Mouse (Mus musculus) myocyte (in vitro differentiated cells): ENCODE measurements around the gene Eef2kmt.

ENCODE experiments used
- CEBPB ChIP-seq: IDR thresholded peaks from 2 replicates; pipeline ENCODE4 v1.6.1; 2011; ENCODE audit warnings: mild to moderate bottlenecking, moderate library complexity; ENCODE audit not compliant: poor library complexity, insufficient read depth, severe bottlenecking
- E2F4 ChIP-seq: IDR thresholded peaks from one replicate; pipeline ENCODE4 v1.6.1; 2011; ENCODE audit warnings: mild to moderate bottlenecking, control low read depth, moderate library complexity; ENCODE audit not compliant: insufficient read depth
- MAX ChIP-seq: IDR thresholded peaks from one replicate; pipeline ENCODE4 v1.6.1; 2011; ENCODE audit warnings: low read depth, mild to moderate bottlenecking, control low read depth
- MYOD1 ChIP-seq, 3 experiments: IDR thresholded peaks; one replicate each; pipeline ENCODE4 v1.6.1; 2011; ENCODE audit warnings: control low read depth in 2 of 3, low read depth in 2 of 3, mild to moderate bottlenecking in 2 of 3, moderate library complexity in 1 of 3; ENCODE audit not compliant: insufficient read length in 2 of 3, control insufficient read depth in 1 of 3
- MYOG ChIP-seq, 3 experiments: IDR thresholded peaks; one replicate each; pipeline ENCODE4 v1.6.1; 2011; ENCODE audit warnings: control low read depth in 2 of 3, low read depth in 2 of 3, mild to moderate bottlenecking in 2 of 3; ENCODE audit not compliant: insufficient read length in 2 of 3, control insufficient read depth in 1 of 3, insufficient read depth in 1 of 3
- POLR2A ChIP-seq: IDR thresholded peaks from one replicate; pipeline ENCODE4 v1.6.1; 2011; ENCODE audit warnings: low read depth, mild to moderate bottlenecking, control low read depth, moderate library complexity; ENCODE audit not compliant: insufficient read length
- POLR2AphosphoS2 ChIP-seq: IDR thresholded peaks from one replicate; pipeline ENCODE4 v1.6.1; 2011; ENCODE audit warnings: low read depth, control low read depth; ENCODE audit not compliant: insufficient read length
- REST ChIP-seq: IDR thresholded peaks from one replicate; pipeline ENCODE4 v1.6.1; 2011; ENCODE audit warnings: mild to moderate bottlenecking, control low read depth, moderate library complexity; ENCODE audit not compliant: insufficient read depth, insufficient read length
- SRF ChIP-seq: IDR thresholded peaks from one replicate; pipeline ENCODE4 v1.6.1; 2011; ENCODE audit warnings: low read depth; ENCODE audit not compliant: control insufficient read depth, insufficient read length
- TCF12 ChIP-seq: IDR thresholded peaks from one replicate; pipeline ENCODE4 v1.6.1; 2011; ENCODE audit warnings: mild to moderate bottlenecking, control low read depth; ENCODE audit not compliant: poor library complexity, insufficient read depth, severe bottlenecking
- TCF3 ChIP-seq: IDR thresholded peaks from one replicate; pipeline ENCODE4 v1.6.1; 2011; ENCODE audit warnings: low read depth, control low read depth; ENCODE audit not compliant: insufficient read length
- USF1 ChIP-seq: IDR thresholded peaks from one replicate; pipeline ENCODE4 v1.6.1; 2011; ENCODE audit warnings: low read depth, mild to moderate bottlenecking, control low read depth, moderate library complexity

GRCm38 (mm10) chr16:5285376-5285775, 29.6 kb upstream of the Eef2kmt start:
- TF ChIP-seq POLR2A = no peak
- TF ChIP-seq USF1 = no peak
- TF ChIP-seq POLR2AphosphoS2 = no peak
- no peak for TF ChIP-seq TCF3
- TF ChIP-seq MYOD1 (IDR thresholded peaks at IDR 0.05; ENCODE audit: control insufficient read depth in 1 of 3, insufficient read length in 2 of 3, low read depth in 2 of 3) = no peak
- TF ChIP-seq MAX = no peak
- TF ChIP-seq CEBPB = no peak
- TF ChIP-seq E2F4 = no peak
- no peak for TF ChIP-seq TCF12
- no peak for TF ChIP-seq MYOG (IDR thresholded peaks at IDR 0.05; ENCODE audit: control insufficient read depth in 1 of 3, insufficient read depth in 1 of 3, insufficient read length in 2 of 3, low read depth in 2 of 3)
- TF ChIP-seq REST = no peak
- no peak for TF ChIP-seq SRF
